Mouse (Mus musculus) kidney, embryonic 15.5 days (tissue): ENCODE data around the gene Hoxb7. TPM values are rescaled to one million over a fixed set of nuclear protein-coding genes. Genes with fewer than 3 reads are reported as not detected.

ENCODE experiments used
- ATAC-seq: fragments of 200-750 bp; cut with Nextera tagmentation; replicated peaks from 2 replicates; pipeline ENCODE4 v1.8.0; 2017; ENCODE audit warnings: moderate TSS enrichment; ENCODE audit not compliant: low FRiP score
- H3K27ac ChIP-seq: fragments of 300-500 bp; sonication (generic); 2 replicates; pipeline ENCODE4 v1.5.1; 2015; ENCODE audit warnings: mild to moderate bottlenecking, inconsistent platforms
- H3K27me3 ChIP-seq: fragments of 300-500 bp; sonication (generic); 2 replicates; pipeline ENCODE4 v1.6.1; 2015; ENCODE audit warnings: inconsistent platforms
- H3K36me3 ChIP-seq: fragments of 300-500 bp; sonication (generic); 2 replicates; pipeline ENCODE4 v1.6.1; 2015; ENCODE audit warnings: inconsistent platforms
- H3K4me1 ChIP-seq: fragments of 300-500 bp; sonication (generic); 2 replicates; pipeline ENCODE4 v1.6.1; 2015; ENCODE audit warnings: inconsistent platforms
- H3K4me2 ChIP-seq: fragments of 300-500 bp; sonication (generic); 2 replicates; pipeline ENCODE4 v1.6.1; 2015; ENCODE audit warnings: moderate library complexity, mild to moderate bottlenecking, inconsistent platforms
- H3K4me3 ChIP-seq: fragments of 300-500 bp; sonication (generic); replicated peaks from 2 replicates; pipeline ENCODE4 v1.5.1; 2015; ENCODE audit warnings: mild to moderate bottlenecking, inconsistent platforms
- H3K9ac ChIP-seq: fragments of 300-500 bp; sonication (generic); 2 replicates; pipeline ENCODE4 v1.6.1; 2015; ENCODE audit warnings: mild to moderate bottlenecking, inconsistent platforms
- H3K9me3 ChIP-seq: fragments of 300-500 bp; sonication (generic); replicated peaks from 2 replicates; pipeline ENCODE4 v1.6.1; 2016; ENCODE audit warnings: inconsistent platforms
- WGBS: fragments of 180-500 bp; shearing (Covaris S2); methylation state at CpG from one replicate; pipeline ENCODE4 v1.1.7; 2015; ENCODE audit warnings: mixed read lengths; 5-methylcytosine and 5-hydroxymethylcytosine counted together
- polyA plus RNA-seq: library from polyadenylated mRNA; unstranded; fragments of >200 nt; fragmentation: Nextera tagmentation; extraction: Ambion mirVana; gene quantifications from 2 replicates; pipeline ENCODE4 v1.2.1, GENCODE M21; 2015

Gene Hoxb7
- polyA plus RNA-seq, 1 experiment from 2014 or later = 58.5 TPM

- H3K4me3 ChIP-seq = peak overlapping the region; percentile 80
- H3K27ac ChIP-seq = peak overlapping the region; percentile 100
- H3K9ac ChIP-seq = peak overlapping the region; percentile 55
- H3K4me2 ChIP-seq = peak overlapping the region; percentile 90
- H3K27me3 ChIP-seq = no peaks in the 10 kb centered on the region
- no peak for ATAC-seq
- WGBS = 20% methylated on average over 8 of the region's 8 CpGs
- H3K36me3 ChIP-seq = peaks cover 17% of the 10 kb centered on the region
- no peaks in the 10 kb centered on the region for H3K9me3 ChIP-seq
- H3K4me1 ChIP-seq = peaks cover 98% of the 10 kb centered on the region
Measured at GRCm38 (mm10) chr11:96324965-96325364, 38.5 kb downstream of the Hoxb7 start.

- Histone ChIP-seq H3K27ac (peak overlapping the region; percentile 100), H3K36me3 (peaks cover 22% of the 10 kb centered on the region), H3K9ac (peak overlapping the region; percentile 55), H3K27me3 (no peaks in the 10 kb centered on the region), H3K4me1 (peaks cover 99% of the 10 kb centered on the region), H3K4me2 (peak overlapping the region; percentile 90), H3K4me3 (peak overlapping the region; percentile 80), H3K9me3 (no peaks in the 10 kb centered on the region)
- 14% methylated on average over 22 of the region's 22 CpGs for WGBS
- ATAC-seq = 0 out of 2 replicates have a peak, but pooled peaks have one; percentile 29
Measured at GRCm38 (mm10) chr11:96325747-96326212, 39.4 kb downstream of the Hoxb7 start.

GRCm38 (mm10) chr11:96326705-96327104, 40.3 kb downstream of the Hoxb7 start:
- Histone ChIP-seq H3K4me2 (peak overlapping the region; percentile 90), H3K27me3 (no peaks in the 10 kb centered on the region), H3K4me3 (peak overlapping the region; percentile 80), H3K4me1 (peaks cover 99% of the 10 kb centered on the region), H3K9ac (peak overlapping the region; percentile 55), H3K27ac (peak overlapping the region; percentile 100), H3K36me3 (peaks cover 23% of the 10 kb centered on the region), H3K9me3 (no peaks in the 10 kb centered on the region)
- WGBS = 26% methylated on average over 12 of the region's 12 CpGs
- no peak for ATAC-seq

GRCm38 (mm10) chr11:96327122-96327521, 40.7 kb downstream of the Hoxb7 start:
- Histone ChIP-seq H3K27me3 (no peaks in the 10 kb centered on the region), H3K36me3 (peaks cover 23% of the 10 kb centered on the region), H3K4me1 (peaks cover 99% of the 10 kb centered on the region), H3K9me3 (no peaks in the 10 kb centered on the region), H3K4me3 (peak overlapping the region; percentile 80), H3K9ac (peak overlapping the region; percentile 55), H3K27ac (peak overlapping the region; percentile 100), H3K4me2 (peak overlapping the region; percentile 90)
- WGBS = 32% methylated on average over 7 of the region's 7 CpGs
- no peak for ATAC-seq

- no peak for ATAC-seq
- Histone ChIP-seq H3K4me1 (peaks cover 99% of the 10 kb centered on the region), H3K27me3 (no peaks in the 10 kb centered on the region), H3K9me3 (no peaks in the 10 kb centered on the region), H3K36me3 (peaks cover 23% of the 10 kb centered on the region), H3K27ac (peak overlapping the region; percentile 100), H3K4me3 (peak overlapping the region; percentile 80), H3K4me2 (peak overlapping the region; percentile 90), H3K9ac (peak overlapping the region; percentile 55)
- 30% methylated on average over 5 of the region's 5 CpGs for WGBS
Measured at GRCm38 (mm10) chr11:96327750-96328149, 41.3 kb downstream of the Hoxb7 start.

GRCm38 (mm10) chr11:96328605-96329004, 42.2 kb downstream of the Hoxb7 start:
- Histone ChIP-seq H3K27me3 (no peaks in the 10 kb centered on the region), H3K9me3 (no peaks in the 10 kb centered on the region), H3K4me3 (peak overlapping the region; percentile 80), H3K4me1 (peaks cover 99% of the 10 kb centered on the region), H3K4me2 (peak overlapping the region; percentile 90), H3K36me3 (peaks cover 26% of the 10 kb centered on the region), H3K27ac (peak overlapping the region; percentile 100), H3K9ac (peak overlapping the region; percentile 55; the same call in 1 of the 2 replicates)
- 9% methylated on average over 8 of the region's 8 CpGs for WGBS
- ATAC-seq = no peak

- peak overlapping the region; percentile 90 for H3K4me2 ChIP-seq
- peak overlapping the region; percentile 41 for H3K4me3 ChIP-seq
- H3K9ac ChIP-seq = peak overlapping the region; percentile 55
- peaks cover 27% of the 10 kb centered on the region for H3K36me3 ChIP-seq
- H3K9me3 ChIP-seq = no peaks in the 10 kb centered on the region
- no peak; the same call in 1 of the 2 replicates for ATAC-seq
- peak overlapping the region; percentile 100 for H3K27ac ChIP-seq
- 6% methylated on average over 8 of the region's 8 CpGs for WGBS
- peaks cover 100% of the 10 kb centered on the region for H3K4me1 ChIP-seq
- H3K27me3 ChIP-seq = no peaks in the 10 kb centered on the region
Measured at GRCm38 (mm10) chr11:96332105-96332504, 45.7 kb downstream of the Hoxb7 start.

- ATAC-seq = no peak; the same call in 1 of the 2 replicates
- H3K9me3 ChIP-seq = no peaks in the 10 kb centered on the region
- H3K36me3 ChIP-seq = peaks cover 31% of the 10 kb centered on the region
- H3K9ac ChIP-seq = peak overlapping the region; percentile 55
- 10% methylated on average over 34 of the region's 35 CpGs for WGBS
- no peaks in the 10 kb centered on the region for H3K27me3 ChIP-seq
- peaks cover 100% of the 10 kb centered on the region for H3K4me1 ChIP-seq
- H3K27ac ChIP-seq = peak overlapping the region; percentile 100
- peak overlapping the region; percentile 41 for H3K4me3 ChIP-seq
- peak overlapping the region; percentile 90 for H3K4me2 ChIP-seq
Measured at GRCm38 (mm10) chr11:96332618-96333032, 46.2 kb downstream of the Hoxb7 start.

- ATAC-seq = peak; percentile 70
- Histone ChIP-seq H3K36me3 (peaks cover 39% of the 10 kb centered on the region), H3K9me3 (no peaks in the 10 kb centered on the region), H3K4me2 (peak overlapping the region; percentile 90), H3K27me3 (no peaks in the 10 kb centered on the region), H3K27ac (peak overlapping the region; percentile 100), H3K9ac (peak overlapping the region; percentile 55), H3K4me3 (peak overlapping the region; percentile 41), H3K4me1 (peaks cover 100% of the 10 kb centered on the region)
- 11% methylated on average over 17 of the region's 17 CpGs for WGBS
Measured at GRCm38 (mm10) chr11:96333241-96334001, 47.0 kb downstream of the Hoxb7 start.

- Histone ChIP-seq H3K36me3 (peaks cover 41% of the 10 kb centered on the region), H3K9me3 (no peaks in the 10 kb centered on the region), H3K9ac (peak overlapping the region; percentile 55), H3K4me2 (peak overlapping the region; percentile 90), H3K27ac (peak overlapping the region; percentile 100), H3K4me3 (peak overlapping the region; percentile 41), H3K27me3 (no peaks in the 10 kb centered on the region), H3K4me1 (peaks cover 100% of the 10 kb centered on the region)
- WGBS = 10% methylated on average over 2 of the region's 2 CpGs
- ATAC-seq = no peak
Measured at GRCm38 (mm10) chr11:96334002-96334364, 47.6 kb downstream of the Hoxb7 start.

GRCm38 (mm10) chr11:96334998-96335397, 48.6 kb downstream of the Hoxb7 start:
- Histone ChIP-seq H3K27me3 (no peaks in the 10 kb centered on the region), H3K9me3 (no peaks in the 10 kb centered on the region), H3K9ac (no peak overlapping the region), H3K4me2 (peak overlapping the region; percentile 90), H3K4me3 (no peak overlapping the region; the same call in 1 of the 2 replicates), H3K4me1 (peaks cover 100% of the 10 kb centered on the region), H3K36me3 (peaks cover 44% of the 10 kb centered on the region), H3K27ac (peak overlapping the region; percentile 100)
- peak; percentile 30 for ATAC-seq
- WGBS = 26% methylated on average over 3 of the region's 3 CpGs

GRCm38 (mm10) chr11:96336597-96336996, 50.2 kb downstream of the Hoxb7 start:
- H3K4me1 ChIP-seq = peaks cover 98% of the 10 kb centered on the region
- 23% methylated on average over 2 of the region's 2 CpGs for WGBS
- H3K9ac ChIP-seq = no peak overlapping the region

More at GRCm38 (mm10) chr11:96336597-96336996, 50.2 kb downstream of the Hoxb7 start:
- H3K36me3 ChIP-seq = peaks cover 34% of the 10 kb centered on the region
- no peak for ATAC-seq
- H3K4me3 ChIP-seq = no peak overlapping the region
- H3K27me3 ChIP-seq = no peaks in the 10 kb centered on the region
- H3K27ac ChIP-seq = peak overlapping the region; percentile 100
- H3K4me2 ChIP-seq = peak overlapping the region; percentile 36
- H3K9me3 ChIP-seq = no peaks in the 10 kb centered on the region
